Mouse (Mus musculus) kidney, postnatal 36 days (tissue): ENCODE data around the gene Atp2b1.

Source experiments
- DNase-seq, 2 experiments: peaks; one replicate each; pipeline ENCODE4 v3.0.0; 2021 to 2022; ENCODE audit warnings: mixed read lengths in 2 of 2

Gene Atp2b1

GRCm38 (mm10) chr10:98913961-98914809, at the start of gene Atp2b1:
Gene Atp2b1, plus strand, starts transcription at chr10:98914406.
- peak; percentile 96 to 97 for DNase-seq

- DNase-seq, result peak; percentile 42 to 84
These were observed 49.4 kb upstream of the Atp2b1 start for GRCm38 (mm10) chr10:98864851-98865250.

DNA sequence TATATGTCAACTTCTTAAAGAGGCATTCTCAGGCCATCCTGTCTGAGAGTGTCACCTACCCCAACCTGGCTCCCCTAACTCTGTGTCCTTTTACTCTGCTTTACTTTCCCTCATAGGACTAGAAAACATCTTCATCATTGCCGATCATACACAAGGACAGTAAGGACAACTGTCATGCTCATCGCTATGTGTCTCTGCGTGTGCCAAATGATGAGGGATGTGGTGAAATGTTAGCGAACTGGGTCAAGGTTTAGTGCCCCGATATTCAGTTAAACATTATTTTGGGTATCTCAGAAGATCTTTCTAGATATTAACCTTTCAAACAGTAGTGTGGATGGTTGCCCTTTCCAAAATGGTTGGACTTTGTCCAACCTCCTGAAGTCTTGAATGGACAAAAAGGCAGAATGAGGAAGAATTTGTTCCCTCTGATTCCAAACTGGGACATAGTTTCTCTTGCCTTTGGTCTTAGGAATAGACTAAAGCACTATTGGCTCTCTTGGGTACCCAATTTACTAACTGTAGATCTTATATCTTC, 47.3 kb upstream of the Atp2b1 start:
- peak in 1 of 2 experiments; percentile 29 for DNase-seq

DNA sequence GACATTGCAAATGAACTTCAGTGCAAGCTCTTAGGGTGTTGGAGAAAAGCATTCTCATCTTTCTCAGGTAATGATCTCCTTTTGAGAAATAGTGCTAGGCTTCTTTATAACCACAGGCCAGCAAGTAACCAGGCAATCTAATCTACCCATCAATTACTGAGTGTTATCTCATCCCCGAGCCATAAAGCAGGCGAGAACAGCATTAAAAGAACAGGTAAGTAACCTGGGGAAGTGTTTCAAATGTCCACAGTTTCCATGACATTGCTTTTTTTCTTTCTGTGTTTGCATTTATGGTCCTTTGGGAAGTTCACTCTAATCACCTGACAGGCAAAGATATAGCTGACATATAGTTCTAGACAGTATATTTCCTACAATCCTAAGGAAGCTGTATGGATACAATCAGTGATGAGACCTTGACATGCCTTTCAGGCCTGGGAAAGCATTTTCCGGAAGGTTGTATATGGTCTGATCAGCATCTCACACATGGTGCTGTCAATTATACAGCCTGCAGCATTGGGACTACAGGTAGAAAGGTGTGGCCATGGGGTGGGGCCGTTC, 45.8 kb upstream of the Atp2b1 start:
- no peak for DNase-seq

GRCm38 (mm10) chr10:98877855-98878254, 36.4 kb upstream of the Atp2b1 start:
- DNase-seq, result no peak

DNA sequence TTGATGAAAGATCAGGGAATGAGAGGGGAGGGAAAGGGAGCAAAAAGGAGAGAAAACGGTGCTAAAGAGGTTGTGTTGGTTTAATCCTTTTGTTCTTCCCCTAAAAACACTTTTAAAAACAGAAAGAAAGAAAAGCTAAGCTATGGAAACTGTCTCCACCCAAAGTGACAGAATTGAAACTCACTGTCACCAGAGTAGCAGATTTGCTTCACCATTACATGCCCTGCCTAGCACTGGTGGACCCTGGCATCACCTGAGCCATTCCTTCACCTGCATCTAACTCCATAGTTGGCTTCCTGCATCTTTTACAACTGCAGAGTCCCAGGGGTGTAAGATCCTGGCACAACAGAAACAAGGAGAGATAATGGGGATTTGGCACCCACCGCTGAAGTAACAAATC, 35.6 kb upstream of the Atp2b1 start:
- no peak for DNase-seq

- no peak for DNase-seq
These were observed 34.1 kb upstream of the Atp2b1 start for GRCm38 (mm10) chr10:98880057-98880456.

DNA sequence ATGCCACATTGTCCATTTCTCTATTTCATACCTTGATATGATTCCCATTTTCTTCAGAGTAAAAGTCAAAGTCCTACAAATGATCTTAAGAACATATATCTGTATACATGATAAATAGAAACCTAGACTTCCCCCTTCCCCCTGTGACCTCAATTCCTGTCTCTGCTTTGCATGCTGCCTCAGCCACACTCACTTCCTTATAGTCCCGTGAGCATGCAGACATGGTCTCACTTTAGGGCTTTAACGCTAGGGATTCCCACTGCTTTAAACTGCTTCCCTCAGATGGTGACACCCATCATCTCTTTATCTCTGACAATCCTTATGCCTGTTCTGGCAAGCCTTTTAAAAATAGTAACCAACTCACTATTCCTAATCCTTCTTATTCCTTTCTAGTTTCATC, 33.5 kb upstream of the Atp2b1 start:
- DNase-seq, result peak in 1 of 2 experiments; percentile 6

DNA sequence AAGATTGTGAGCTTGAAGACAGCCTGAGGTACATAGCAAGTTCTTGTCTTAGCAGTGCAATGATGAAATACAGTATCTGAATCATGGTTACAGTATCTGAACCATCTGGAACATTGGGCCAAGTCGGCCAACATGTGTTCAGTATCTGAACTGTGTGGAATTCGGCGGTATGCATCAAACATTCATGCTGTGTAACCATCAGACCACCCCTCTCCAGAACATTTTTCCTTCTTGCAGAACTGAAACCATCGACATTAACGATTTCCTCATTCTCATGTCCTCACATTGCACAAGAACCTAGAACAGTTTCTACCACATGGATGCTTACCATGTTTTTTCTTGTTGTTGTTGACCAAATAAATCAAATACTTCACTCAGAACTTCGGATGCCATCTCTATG, 32.7 kb upstream of the Atp2b1 start:
- DNase-seq, result no peak

DNA sequence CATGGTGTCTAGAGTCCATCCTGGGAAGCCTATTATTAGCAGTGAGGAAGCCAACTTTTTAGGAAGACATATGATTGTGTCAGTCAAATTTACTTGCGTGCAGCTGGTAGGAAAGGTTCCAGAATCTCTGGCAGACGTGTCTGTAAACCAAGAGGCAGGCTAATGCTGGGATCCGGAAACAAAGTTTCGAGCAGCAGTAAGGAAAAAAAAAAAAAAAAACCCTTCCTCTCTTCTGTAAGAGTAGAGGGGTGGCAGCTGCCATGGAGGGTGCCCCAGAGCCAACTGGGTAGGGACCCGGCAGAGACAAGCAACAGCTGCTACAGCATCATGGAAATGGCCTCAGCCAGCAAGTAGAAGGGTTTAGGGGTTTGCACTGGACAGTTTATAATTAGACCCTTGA, 31.6 kb upstream of the Atp2b1 start:
- no peak for DNase-seq

- DNase-seq, result no peak
These were observed 29.8 kb upstream of the Atp2b1 start for GRCm38 (mm10) chr10:98884445-98884844.

DNA sequence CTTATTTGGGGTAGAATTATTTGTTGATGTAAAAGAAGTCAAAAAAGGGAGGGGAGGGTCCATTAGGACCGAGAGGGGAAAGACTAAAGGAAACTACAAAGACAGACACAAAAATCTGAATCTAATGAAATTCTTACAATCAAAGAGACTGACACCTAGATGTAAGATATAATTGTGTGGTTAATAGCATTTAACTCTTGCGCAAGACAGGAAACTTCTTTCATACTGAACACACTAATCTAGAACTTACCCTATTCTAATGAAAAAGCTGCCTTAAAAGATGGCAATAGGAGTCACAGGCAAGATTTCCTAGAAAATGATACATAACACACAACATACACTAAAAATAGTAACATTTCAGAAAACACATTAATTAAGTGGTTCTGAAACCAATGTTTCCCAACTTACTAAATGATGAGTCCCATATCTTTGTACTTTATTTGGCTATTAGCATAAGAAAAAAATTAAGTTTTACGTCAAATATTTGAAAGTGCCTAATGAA, 27.4 kb upstream of the Atp2b1 start:
- DNase-seq, result no peak

DNA sequence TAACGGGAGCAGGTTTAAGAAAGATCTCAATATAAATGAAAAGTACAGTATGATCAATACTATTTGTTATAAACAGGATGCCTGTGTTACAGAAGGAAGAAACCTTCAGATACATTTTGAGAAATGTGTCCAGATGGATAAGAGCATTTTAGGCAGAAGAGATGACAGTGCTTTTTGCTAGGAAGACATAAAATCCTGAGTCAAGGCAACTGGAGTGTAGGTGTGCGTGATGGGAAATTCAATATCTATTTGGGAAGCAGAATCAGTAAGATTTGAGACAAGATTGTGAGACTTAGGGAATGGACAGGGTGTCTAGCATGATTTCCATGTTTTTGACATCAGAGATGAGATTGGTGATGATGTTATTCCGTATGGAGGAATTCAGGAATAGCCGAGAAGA, 22.8 kb upstream of the Atp2b1 start:
- DNase-seq, result no peak

DNA sequence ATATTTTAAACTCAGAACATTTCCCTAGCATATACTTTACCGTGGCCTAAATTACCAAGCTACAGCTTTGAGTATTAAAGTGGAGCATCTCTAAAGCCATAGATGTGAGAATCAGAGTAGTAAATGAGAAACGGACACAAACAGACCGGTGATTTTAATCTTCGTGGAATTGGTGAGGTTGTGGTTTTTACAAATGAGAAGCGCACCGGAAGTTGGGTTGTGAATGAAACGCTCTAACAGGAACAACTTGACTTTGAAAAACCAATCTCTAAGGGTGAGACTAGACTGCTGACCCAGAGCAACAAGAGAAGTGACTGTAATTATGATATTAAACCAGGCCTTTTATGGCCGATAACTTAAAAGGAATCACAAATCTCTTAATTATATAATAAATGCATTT, 16.7 kb upstream of the Atp2b1 start:
- DNase-seq, result no peak

- no peak for DNase-seq
These were observed 16.1 kb upstream of the Atp2b1 start for GRCm38 (mm10) chr10:98897913-98898748.

- no peak for DNase-seq
These were observed 12.7 kb upstream of the Atp2b1 start for GRCm38 (mm10) chr10:98901533-98901932.

DNA sequence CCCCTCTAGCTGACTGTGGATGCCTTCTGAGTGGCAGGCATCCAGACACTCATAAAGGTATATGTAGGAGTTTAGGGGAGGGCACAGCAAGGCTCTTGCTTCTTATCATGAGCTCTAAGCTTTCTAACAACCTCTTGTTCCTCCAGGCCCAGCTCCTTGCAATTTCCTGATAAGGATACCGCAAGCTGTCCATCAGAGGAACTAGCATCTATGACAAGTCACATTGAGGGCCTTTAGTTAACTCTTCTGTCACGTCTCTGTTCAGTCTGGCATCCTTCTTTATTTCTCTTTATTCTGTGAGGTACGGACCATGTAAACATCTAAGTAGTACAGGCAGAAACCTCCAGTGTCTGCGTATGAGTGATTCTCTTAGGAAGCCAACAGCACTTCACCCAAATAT, 8.2 kb upstream of the Atp2b1 start:
- DNase-seq, result no peak

GRCm38 (mm10) chr10:98906941-98907549, 7.2 kb upstream of the Atp2b1 start:
- no peak for DNase-seq

GRCm38 (mm10) chr10:98913610-98913960, 621 bp upstream of the Atp2b1 start:
- no peak for DNase-seq

GRCm38 (mm10) chr10:98914810-98915241, 620 bp downstream of the Atp2b1 start:
- DNase-seq, result peak; percentile 88 to 92

- peak; percentile 18 to 59 for DNase-seq
These were observed 1.3 kb downstream of the Atp2b1 start for GRCm38 (mm10) chr10:98915398-98915931.
